Mouse (Mus musculus) retina, adult 2 months (tissue): ENCODE results near the gene Chst10.

Experiments used
- DNase-seq: peaks from one replicate; pipeline ENCODE4 v3.0.0-alpha.2; 2012; ENCODE audit warnings: low read depth, low spot score

Gene Chst10

GRCm38 (mm10) chr1:38897431-38898248, at the start of gene Chst10:
Gene Chst10, minus strand, starts transcription at chr1:38898161.
- DNase-seq = peak; percentile 37

- no peak for DNase-seq
Measured at GRCm38 (mm10) chr1:38939608-38940007, 41.6 kb upstream of the Chst10 start.

GRCm38 (mm10) chr1:38938849-38939248, 40.9 kb upstream of the Chst10 start, which contains the start of gene Nms:
Gene Nms, plus strand, starts transcription at chr1:38939149.
- DNase-seq = no peak

DNA sequence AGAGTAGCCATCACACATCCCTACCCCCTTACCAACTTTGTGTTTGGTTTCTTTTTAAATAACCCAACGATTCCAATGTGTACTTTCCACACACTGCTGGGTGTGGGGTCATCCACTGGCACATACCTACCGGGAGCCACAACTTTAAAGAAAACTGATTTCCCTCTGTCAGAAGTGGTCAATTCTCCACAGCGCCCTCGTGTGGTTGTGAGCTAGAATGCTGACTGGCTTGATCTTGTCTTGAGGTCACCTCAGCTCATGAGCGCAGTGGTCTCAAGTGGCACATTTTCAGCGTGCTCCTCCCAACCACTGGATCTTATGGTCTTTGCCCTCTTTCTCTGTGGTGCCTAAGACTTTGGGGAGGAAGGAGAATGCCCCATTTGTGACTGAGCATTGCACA, 38.8 kb upstream of the Chst10 start:
- peak; percentile 28 for DNase-seq

- no peak for DNase-seq
Measured at GRCm38 (mm10) chr1:38934668-38935067, 36.7 kb upstream of the Chst10 start.

GRCm38 (mm10) chr1:38930767-38931166, 32.8 kb upstream of the Chst10 start:
- no peak for DNase-seq

DNA sequence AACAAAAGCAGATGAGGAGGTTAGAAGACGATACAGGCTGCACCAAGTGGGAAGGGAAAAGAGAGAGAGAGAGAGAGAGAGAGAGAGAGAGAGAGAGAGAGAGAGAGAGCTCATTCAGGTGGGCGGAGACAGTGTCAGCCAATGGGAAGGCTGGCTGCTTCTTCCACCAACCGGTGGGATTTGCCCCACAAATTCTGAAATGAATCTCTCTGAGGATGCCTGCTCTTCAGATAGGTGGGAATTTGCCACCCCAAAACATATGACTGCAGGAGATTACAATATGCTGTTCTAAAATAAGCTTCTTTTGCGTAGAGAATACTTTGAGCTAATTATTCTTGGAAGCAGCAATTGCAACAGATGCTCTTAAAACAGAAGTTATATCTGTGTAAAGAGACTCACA, 31.5 kb upstream of the Chst10 start:
- DNase-seq = no peak

DNA sequence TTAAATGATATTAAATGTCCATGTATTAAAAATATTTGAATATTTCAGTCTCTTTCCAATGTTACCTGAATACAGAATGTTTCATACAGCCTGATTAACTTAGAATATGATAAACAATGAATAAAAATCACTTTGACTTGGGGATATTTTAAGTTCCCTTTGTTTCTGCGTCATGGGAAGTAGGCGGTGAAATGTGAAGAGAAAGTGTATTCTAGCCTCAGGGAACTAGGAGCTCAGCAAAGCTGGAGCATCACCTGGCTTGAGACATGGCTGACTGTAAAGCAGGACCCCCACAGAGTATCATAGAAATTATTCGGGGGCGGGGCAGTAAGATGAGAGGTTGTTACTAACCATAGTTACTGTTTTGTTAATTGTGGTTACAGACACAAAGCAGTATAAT, 31.0 kb upstream of the Chst10 start:
- DNase-seq = no peak

GRCm38 (mm10) chr1:38903985-38904384, 6.0 kb upstream of the Chst10 start:
- DNase-seq = no peak

GRCm38 (mm10) chr1:38902571-38902970, 4.6 kb upstream of the Chst10 start:
- no peak for DNase-seq

DNA sequence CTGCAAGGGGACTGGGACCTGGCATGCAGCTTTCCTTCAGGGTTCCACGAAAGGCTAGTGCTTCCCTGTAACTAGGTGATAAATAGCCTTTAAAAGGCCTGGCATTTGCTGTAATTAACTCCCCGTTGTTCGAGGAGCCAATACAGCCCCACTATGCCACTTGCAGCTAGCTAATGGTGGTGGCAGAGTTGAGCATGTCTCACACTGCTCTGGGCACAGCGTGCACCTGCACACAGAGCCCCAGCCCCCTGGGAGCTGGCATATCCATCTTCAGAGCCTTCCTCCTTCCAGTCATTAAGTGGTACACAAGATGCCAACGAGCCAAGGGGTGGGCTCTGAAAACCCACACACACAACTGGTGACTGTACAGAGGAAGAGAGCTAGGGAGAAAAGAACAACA, 4.9 kb downstream of the Chst10 start:
- DNase-seq = no peak

DNA sequence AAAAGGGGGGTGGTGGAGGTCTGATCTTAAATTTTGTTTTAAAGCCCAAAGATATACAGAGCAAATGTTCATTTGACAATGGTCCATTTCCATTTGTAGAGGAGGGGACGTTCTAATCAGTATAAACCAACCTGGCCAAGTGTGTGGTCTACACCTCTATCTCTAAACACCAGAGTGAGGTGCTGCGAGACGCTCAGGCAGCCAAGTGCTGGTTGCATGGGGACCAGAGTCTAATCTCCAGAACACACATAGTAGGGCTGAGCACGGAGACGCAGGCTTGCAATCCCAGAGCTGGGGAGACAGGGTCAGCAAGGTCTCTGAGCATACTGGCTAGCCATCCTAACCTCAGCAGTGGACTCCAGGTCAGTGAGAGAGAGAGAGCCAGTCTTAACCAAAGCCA, 6.5 kb downstream of the Chst10 start:
- no peak for DNase-seq

DNA sequence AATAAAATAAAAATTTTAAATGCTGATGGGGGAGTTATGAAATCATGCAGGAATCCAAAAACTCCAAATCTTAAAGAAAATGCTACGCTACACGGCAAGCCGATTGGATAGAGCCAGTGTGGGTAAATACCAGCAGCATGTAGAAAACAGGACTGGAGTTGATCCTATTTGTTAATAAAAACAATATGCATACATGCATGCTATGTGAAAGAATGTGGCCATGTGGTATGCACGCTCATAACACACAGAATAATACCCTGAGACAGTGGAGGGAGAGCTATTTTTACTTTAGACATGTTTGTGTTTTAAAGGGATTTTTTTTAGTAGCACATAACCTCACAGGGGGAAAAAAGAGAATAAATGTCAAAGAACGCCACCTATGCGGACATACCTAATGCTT, 9.2 kb downstream of the Chst10 start:
- DNase-seq = no peak

DNA sequence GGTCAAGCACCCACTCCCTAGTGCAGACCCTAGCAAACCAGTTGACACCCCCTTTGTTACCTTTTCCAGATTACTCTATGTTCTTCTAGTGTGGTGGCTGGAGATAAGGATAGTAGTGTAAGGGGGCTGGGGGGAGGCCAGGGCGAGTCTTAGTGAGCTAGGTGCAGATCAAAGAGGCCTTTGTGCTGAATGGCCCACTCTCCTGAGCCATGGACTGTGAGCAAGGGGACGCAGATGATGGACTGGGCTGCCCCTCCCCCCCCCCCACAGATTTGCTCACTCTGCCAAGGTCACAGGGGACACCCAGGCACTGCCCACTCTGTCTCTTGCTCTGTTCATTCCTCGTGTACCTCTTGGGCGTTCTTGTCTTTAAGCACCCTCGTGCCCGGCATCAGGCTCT, 10.9 kb downstream of the Chst10 start:
- DNase-seq = no peak

- no peak for DNase-seq
Measured at GRCm38 (mm10) chr1:38886602-38887001, 11.4 kb downstream of the Chst10 start.

DNA sequence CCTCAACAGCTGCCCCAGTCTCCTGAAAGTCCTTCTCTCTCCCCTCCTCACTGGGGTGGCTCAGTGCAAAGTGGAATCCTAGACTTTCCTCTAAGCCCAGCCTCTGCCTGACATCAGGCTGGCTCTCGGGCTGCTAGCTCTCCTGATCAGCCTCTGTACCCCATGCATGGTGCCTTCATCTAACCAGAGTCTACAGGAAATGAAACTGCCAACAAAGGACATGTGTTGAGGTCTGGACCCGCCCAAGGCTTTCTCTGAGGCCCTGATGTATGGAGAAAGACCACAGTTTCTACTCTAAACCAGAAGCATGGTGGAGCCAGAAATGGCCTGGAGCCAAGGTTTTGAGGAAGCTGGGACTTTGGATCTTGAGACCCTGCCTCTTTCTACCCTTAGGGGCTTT, 12.0 kb downstream of the Chst10 start:
- no peak for DNase-seq

DNA sequence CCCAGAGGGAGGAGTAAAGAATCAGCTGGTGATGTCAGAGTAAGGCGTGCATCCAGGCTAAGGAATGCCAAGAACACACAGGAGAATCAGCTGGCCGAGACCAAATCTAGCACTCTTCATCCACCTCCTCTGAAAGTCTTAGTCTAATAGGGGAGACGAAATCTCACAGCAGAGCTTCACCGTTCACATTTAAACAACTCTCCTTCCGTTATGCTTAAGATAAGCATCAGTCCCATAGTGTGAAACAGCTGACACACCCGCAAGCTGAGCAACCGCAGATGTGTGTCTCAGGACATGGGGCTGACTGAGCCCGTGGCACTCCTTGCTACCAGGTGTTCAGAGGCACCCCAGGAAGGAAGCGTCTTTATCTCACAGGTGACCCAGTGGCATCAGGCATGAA, 14.2 kb downstream of the Chst10 start:
- DNase-seq = no peak

GRCm38 (mm10) chr1:38882746-38883145, 15.2 kb downstream of the Chst10 start:
- DNase-seq = no peak

- DNase-seq = no peak
Measured at GRCm38 (mm10) chr1:38881366-38881765, 16.6 kb downstream of the Chst10 start.

DNA sequence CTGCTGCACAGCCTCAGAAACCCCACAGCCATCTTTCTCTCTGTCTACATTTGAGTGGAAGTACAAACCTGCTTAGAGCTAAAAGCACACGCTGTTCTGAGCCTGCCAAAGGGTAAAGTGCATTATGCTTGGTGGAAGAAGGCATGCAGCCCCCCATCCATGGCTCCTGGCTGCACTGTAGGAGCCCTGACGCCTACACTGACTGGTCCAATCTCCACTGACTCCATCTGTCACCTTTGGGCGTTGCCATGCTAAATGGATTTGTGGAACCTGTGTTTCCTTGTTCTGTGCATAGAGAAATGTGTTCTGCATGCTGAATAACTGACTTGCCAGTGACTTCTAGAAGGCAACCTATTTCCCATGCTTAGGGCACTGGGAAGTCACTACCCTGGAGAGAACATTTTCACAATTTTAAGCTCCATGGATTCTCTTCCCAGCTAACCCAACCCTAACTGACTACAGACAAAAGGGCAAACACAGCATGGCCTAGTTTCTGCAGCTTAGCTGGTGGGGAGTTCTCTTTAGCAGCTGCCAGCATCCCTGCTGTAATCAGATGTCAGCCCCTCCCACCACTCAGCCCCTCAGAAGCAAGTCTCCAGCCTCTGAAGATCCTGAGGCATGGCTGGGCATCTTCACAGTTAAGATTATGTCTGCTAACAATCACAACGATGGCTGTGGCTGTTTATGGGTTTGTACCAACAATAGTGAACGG, 21.1 kb downstream of the Chst10 start:
- no peak for DNase-seq

DNA sequence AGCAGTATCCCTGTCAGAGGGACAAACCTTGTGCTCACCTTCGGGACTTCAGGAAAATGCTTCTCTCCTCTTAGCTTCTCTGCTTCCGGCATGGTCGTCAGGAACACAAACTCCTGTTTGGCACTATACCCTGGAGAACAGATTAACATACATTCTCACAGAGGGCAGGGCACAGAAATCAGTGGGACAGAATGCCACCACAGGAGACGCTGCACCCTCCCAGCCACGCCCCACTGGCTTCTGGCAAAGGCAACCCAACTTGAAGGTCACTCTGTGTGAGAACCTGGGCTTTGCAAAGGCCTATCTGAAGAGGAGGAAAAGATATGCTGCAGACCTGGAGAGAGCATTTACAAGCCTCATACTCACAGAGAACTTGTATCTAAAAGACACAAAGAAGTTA, 24.1 kb downstream of the Chst10 start:
- DNase-seq = no peak

DNA sequence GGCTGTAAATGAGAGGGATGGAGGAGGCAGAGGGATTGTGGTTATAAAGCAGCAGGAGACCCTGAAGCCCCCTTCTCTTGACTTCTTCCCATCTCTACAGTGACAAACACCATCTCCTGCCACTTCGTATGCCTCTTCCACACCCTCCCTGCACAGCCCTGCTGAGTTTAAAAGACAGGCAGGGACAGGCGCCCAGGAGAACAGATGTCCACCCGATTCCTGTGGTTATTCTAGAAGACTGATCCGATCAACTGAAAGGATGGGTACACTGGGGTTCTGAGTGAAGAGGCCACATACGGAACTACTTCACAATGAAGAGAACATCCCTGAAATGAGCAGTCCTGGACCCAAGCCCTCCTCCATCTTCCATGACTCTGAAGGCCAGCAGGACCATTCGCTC, 26.1 kb downstream of the Chst10 start:
- no peak for DNase-seq
